Mouse (Mus musculus): Measurements from ENCODE around the gene Tenm3. TPM values are rescaled to one million over a fixed set of nuclear protein-coding genes. Genes with fewer than 3 reads are reported as not detected.
"Not testable (repeated sequence)": the region's sequence is repeated elsewhere in the genome, so short reads cannot be mapped to it uniquely, and the experiment has no call there.

Tenm3 gene
- total RNA-seq, 4 experiments from 2014 or later, result 4.5 to 9.7 (median 7.0) TPM

DNA sequence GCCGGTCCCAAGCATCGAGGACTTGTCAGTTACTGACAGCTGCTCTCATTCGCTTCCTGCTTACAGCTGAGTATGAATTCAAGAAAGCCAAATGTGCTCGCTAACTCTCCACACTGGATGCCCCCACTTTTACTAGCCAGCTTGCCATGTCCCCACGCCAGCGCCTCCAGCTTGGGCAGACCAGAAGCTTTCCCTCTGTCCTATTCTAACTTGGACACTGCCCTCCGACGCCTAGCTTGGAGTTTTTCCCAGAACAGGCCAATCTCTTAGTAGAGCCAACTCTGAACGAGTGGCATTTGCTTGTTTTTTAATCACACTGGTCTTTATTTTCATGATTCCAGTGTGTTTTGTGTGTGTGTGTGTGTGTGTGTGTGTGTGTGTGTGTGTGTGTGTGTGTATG is 644.6 kb downstream of the Tenm3 start:
- DNase-seq, result no peak

DNA sequence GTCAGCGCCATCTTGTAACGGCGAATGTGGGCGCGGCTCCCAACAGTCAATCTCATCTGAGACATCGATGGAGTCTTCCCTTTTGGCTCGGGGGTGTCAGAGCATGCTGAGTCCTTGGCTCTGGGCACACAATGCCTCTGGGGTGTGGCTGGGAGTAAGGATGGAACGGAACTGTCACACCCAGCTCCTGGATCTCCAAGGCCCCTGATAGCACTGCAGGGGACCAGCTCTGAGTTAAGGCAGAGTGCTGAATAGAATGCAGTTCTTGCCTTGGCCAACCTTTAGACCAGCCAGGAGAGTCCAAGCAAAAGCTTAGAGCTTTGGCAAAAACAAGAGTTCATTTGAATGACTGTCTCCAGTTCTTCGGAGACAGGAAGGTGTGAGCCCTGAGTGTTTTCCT is 647.8 kb downstream of the Tenm3 start:
- DNase-seq, result no peak

DNA sequence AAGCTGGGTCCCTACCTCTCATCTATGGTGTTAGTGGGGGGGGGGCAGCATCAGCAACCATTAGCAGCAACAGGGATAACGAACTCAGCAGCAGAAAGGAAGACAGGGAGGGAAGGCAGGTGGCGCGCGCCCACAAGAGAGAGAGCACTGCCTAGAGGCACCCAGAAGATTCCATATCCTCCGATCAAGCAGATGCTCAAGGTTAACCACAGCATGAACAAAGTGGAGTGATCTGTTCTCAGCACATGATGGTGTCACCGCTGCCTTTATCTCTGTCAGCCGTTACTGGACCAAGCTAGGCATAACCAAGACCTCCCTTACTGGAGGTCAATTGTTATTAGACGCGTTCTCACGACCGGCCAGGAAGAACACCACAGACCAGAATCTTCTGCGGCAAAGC is 655.2 kb downstream of the Tenm3 start:
- no peak for DNase-seq

DNA sequence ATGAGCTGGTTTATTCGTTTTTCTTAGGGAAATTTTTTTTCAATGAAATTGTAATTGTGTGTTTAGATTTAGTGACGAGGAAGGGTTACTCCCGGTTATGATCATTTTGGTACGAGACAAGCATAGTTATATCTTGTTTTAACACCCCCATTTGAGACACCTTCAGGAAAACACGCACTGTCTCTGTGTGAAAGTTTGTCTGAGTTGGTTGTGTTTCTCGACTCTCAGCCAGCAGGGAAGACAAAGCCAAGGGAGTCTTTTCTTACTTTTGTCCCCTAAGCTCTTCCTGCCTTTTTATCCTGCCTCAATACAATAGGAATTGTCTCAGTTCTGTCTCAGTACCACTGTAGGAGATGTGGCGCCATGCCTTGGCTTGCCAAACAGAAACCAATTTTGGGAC is 660.0 kb downstream of the Tenm3 start:
- DNase-seq, result no peak

DNA sequence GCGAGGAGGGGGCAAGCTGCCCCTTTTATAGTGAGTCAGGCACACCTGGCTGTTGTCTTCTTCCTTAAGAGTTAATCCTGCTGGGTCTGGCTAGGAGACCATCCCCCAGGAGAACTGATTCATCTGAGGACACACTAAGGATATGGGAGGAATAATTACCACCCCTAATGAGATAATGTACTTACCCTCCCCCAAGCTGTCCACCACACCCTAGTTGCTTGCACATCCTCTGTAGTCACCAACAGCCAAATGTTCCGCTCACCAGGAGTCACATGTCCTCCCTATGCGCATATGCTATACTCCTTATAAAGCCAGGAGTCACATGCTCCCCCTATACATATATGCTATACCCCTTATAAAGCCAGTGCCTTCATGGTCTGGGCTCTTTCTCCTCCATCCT is 662.8 kb downstream of the Tenm3 start:
- no peak for DNase-seq

DNA sequence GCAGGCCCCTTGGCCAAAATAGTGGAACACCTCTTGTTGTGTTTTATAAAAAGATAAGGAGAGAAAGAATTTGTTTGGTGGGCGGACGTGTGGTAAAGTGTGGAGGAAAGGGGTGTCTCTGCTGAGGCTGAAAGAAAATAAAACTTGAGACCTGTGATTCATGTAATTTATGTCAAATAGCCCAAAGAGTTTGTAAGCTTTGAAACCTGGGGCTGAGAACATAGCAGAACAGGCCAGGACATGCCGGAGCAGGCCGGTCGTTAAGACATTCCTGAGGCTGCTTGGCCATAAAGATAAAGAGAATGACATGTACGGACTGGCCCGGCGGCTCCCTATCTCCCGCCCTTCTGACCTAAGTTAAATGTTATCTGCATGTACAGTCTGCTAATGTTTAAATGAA is 663.6 kb downstream of the Tenm3 start:
- not testable (repeated sequence) for DNase-seq

DNA sequence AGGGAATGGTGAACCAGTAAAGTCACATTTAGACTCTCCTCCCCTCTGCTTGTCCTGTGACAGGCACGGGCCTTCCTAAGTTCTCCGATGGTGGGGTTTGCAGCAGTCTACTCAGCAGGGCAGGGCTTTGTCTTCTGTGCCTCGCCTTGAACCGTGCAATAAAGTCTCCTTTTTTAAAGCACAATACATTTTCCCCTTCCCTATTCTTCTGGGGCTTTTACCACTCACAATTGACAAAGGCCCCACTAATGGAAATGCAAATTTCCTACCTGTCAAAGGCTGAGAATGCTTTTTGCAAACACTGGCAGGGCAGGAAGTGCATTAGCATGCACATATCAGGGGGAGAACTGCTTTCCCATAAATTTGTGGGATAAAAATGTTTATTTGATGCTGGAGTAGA is 664.8 kb downstream of the Tenm3 start:
- DNase-seq, result no peak

DNA sequence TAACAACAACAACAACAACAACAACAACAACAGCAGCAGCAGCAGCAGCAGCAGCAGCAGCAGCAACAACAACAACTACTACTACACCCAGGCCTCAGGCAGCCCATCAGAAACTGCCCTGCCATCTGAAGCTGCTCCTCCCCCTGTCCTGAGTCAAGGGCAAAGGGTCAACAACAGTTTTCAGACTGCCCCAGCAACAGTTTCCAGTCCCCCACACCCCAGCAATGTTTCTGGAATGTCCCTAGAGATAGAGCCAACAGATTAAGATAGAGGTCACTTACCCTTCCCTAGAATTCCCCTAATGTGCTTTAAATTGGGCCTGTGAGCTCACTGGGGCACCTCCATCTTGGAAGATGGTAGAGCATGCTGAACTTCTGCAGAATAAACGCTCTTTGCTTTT is 665.9 kb downstream of the Tenm3 start:
- DNase-seq, result no peak
